ENCODE assay signal across 8 mouse cellular contexts in genomic region chr5:136953015-136953414, GRCm38 (mm10). TPM values are rescaled to one million over a fixed set of nuclear protein-coding genes. Genes with fewer than 3 reads are reported as not detected.
DNase-seq lines count a peak whose midpoint lies in the region; ATAC-seq and TF ChIP-seq lines count a peak whose summit lies in the region.

Gene Fis1, plus strand, starts transcription at chr5:136953275.

- peak within 1 kb of the TSS; percentile 65 for H3K4me2 ChIP-seq in forebrain, postnatal 0 days (ENCODE audit: low read depth)
- H3K4me2 ChIP-seq in lung, embryonic 15.5 days, result peak within 1 kb of the TSS; percentile 73

- TF ChIP-seq CTCF in G1E (IDR thresholded peaks at IDR 0.05; ENCODE audit: low read depth, low read length), result no peak
- TF ChIP-seq CTCF in forebrain, postnatal 0 days (IDR thresholded peaks at IDR 0.05; ENCODE audit: low read depth), result peak; percentile 36

- peak; percentile 93 for DNase-seq in G1E (ENCODE audit: low spot score)
- peak; percentile 95 to 99 for DNase-seq in cerebellum, adult 18-20 months
- peak; percentile 97 for DNase-seq in forebrain, postnatal 0 days
- DNase-seq in heart, postnatal 4 days, result peak; percentile 97
- peak; percentile 94 to 95 for DNase-seq in layer of hippocampus, adult 8-10 months (ENCODE audit: low spot score in 2 of 2)
- DNase-seq in ovary, adult 18-20 months (ENCODE audit: low spot score), result peak; percentile 96
- peak; percentile 78 for DNase-seq in thymus, postnatal 0 days (ENCODE audit: low spot score)

- H3K9ac ChIP-seq in forebrain, postnatal 0 days, result peak within 1 kb of the TSS; percentile 62
- peak within 1 kb of the TSS; percentile 80 for H3K9ac ChIP-seq in lung, embryonic 15.5 days

- H3K4me1 ChIP-seq in G1E (ENCODE audit: insufficient read depth, low read depth, low read length), result peaks cover 30% of the 10 kb centered on the region
- H3K4me1 ChIP-seq in forebrain, postnatal 0 days (ENCODE audit: insufficient read depth), result peaks cover 9% of the 10 kb centered on the region
- H3K4me1 ChIP-seq in lung, embryonic 15.5 days, result peaks cover 24% of the 10 kb centered on the region

- 2% methylated on average over 23 of the region's 23 CpGs for WGBS in forebrain, postnatal 0 days
- WGBS in lung, embryonic 15.5 days, result under 1% methylated on average over 23 of the region's 23 CpGs

- H3K36me3 ChIP-seq in G1E (replicated peaks), result peaks cover 35% of the 10 kb centered on the region
- H3K36me3 ChIP-seq in forebrain, postnatal 0 days (ENCODE audit: insufficient read depth), result peaks cover 4% of the 10 kb centered on the region
- H3K36me3 ChIP-seq in lung, embryonic 15.5 days, result no peaks in the 10 kb centered on the region

- H3K27ac ChIP-seq in forebrain, postnatal 0 days (ENCODE audit: low read depth, low read length), result peak within 1 kb of the TSS; percentile 72
- peak within 1 kb of the TSS; percentile 76 for H3K27ac ChIP-seq in lung, embryonic 15.5 days

- ATAC-seq in G1E (ENCODE audit: extremely low read depth, insufficient number of reproducible peaks, low FRiP score, poor library complexity, severe bottlenecking), result peak; percentile 99
- peak; percentile 100 for ATAC-seq in forebrain, postnatal 0 days
- peak; percentile 99 for ATAC-seq in lung, embryonic 15.5 days (ENCODE audit: borderline replicate concordance, extremely low read depth, low FRiP score, low TSS enrichment)

- no peaks in the 10 kb centered on the region for H3K9me3 ChIP-seq in G1E (replicated peaks)
- no peaks in the 10 kb centered on the region for H3K9me3 ChIP-seq in forebrain, postnatal 0 days (ENCODE audit: low read length)
- H3K9me3 ChIP-seq in lung, embryonic 15.5 days, result no peaks in the 10 kb centered on the region

- no peaks in the 10 kb centered on the region for H3K27me3 ChIP-seq in G1E (ENCODE audit: insufficient read depth, low read length)
- no peaks in the 10 kb centered on the region for H3K27me3 ChIP-seq in forebrain, postnatal 0 days (ENCODE audit: insufficient read depth, low read length)
- no peaks in the 10 kb centered on the region for H3K27me3 ChIP-seq in lung, embryonic 15.5 days

- H3K4me3 ChIP-seq in G1E (ENCODE audit: low read depth, low read length), result peak within 1 kb of the TSS; percentile 75
- H3K4me3 ChIP-seq in forebrain, postnatal 0 days (ENCODE audit: low read depth, low read length), result peak within 1 kb of the TSS; percentile 53
- peak within 1 kb of the TSS; percentile 72 for H3K4me3 ChIP-seq in lung, embryonic 15.5 days

RNA-seq across cellular contexts. Expression of gene Fis1, which starts in this region (rescaled TPM):
- total RNA-seq in G1E (2014; fragmentation: Nextera tagmentation), result 143 and 157 TPM in 2 replicates
- 152 and 170 TPM in 2 replicates for total RNA-seq in G1E (2017)
- 439 and 593 TPM in 2 replicates for polyA plus RNA-seq in G1E (2012)
- 221 and 299 TPM in 2 replicates for total RNA-seq in forebrain, postnatal 0 days (2014; rRNA removed)
- polyA plus RNA-seq in forebrain, postnatal 0 days (2015; fragmentation: Nextera tagmentation; extraction: Ambion mirVana), result 377 and 441 TPM in 2 replicates
- 100 to 1,000 TPM; 177 to 180 TPM for total RNA-seq in heart, postnatal 4 days (2021)
- total RNA-seq in layer of hippocampus, adult 8-10 months (2022), result 100 to 1,000 TPM; 224 to 262 (median 228) TPM
- polyA plus RNA-seq in lung, embryonic 15.5 days (2015; fragmentation: Nextera tagmentation; extraction: Ambion mirVana), result 291 and 292 TPM in 2 replicates
- polyA plus RNA-seq in thymus, postnatal 0 days (2015; fragmentation: Nextera tagmentation; extraction: Ambion mirVana), result 298 and 312 TPM in 2 replicates

Comparison
In these comparisons a context has a peak if more than half of its experiments do, and no peak if none do; other contexts are left out.
1. Peak in every context shown above with its lines: DNase-seq, ATAC-seq, H3K4me3 ChIP-seq and H3K27ac ChIP-seq.